Mouse (Mus musculus) limb, embryonic 10.5 days (tissue): ENCODE data around the gene Slc19a1. TPM values are rescaled to one million over a fixed set of nuclear protein-coding genes. Genes with fewer than 3 reads are reported as not detected.

Experiments used
- DNase-seq: peaks from one replicate; pipeline ENCODE4 v3.0.0-alpha.2; 2017; ENCODE audit warnings: low spot score
- H3K27ac ChIP-seq: fragments of 300-500 bp; sonication (generic); 2 replicates; pipeline ENCODE4 v1.5.1; 2016; ENCODE audit warnings: mild to moderate bottlenecking
- H3K27me3 ChIP-seq: fragments of 300-500 bp; sonication (generic); 2 replicates; pipeline ENCODE4 v1.6.1; 2016; ENCODE audit warnings: low read depth, mild to moderate bottlenecking; ENCODE audit not compliant: poor library complexity, severe bottlenecking
- H3K36me3 ChIP-seq: fragments of 300-500 bp; sonication (generic); 2 replicates; pipeline ENCODE4 v1.6.1; 2016; ENCODE audit warnings: mild to moderate bottlenecking, moderate library complexity
- H3K4me1 ChIP-seq: fragments of 300-500 bp; sonication (generic); 2 replicates; pipeline ENCODE4 v1.6.1; 2016
- H3K4me3 ChIP-seq: fragments of 300-500 bp; sonication (generic); 2 replicates; pipeline ENCODE4 v1.5.1; 2016; ENCODE audit warnings: mild to moderate bottlenecking, moderate library complexity
- H3K9me3 ChIP-seq: fragments of 300-500 bp; sonication (generic); replicated peaks from 2 replicates; pipeline ENCODE4 v1.6.1; 2016; ENCODE audit warnings: mild to moderate bottlenecking
- WGBS: fragments of 180-500 bp; shearing (Covaris S2); methylation state at CpG from one replicate; pipeline ENCODE4 v1.1.7; 2016; 5-methylcytosine and 5-hydroxymethylcytosine counted together
- polyA plus RNA-seq: library from polyadenylated mRNA; unstranded; fragments of >200 nt; fragmentation: Nextera tagmentation; extraction: Ambion mirVana; gene quantifications from 2 replicates; pipeline ENCODE4 v1.2.1, GENCODE M21; 2016

Gene Slc19a1
- polyA plus RNA-seq, 1 experiment from 2014 or later, result 42.4 TPM

- Histone ChIP-seq H3K27me3 (no peaks in the 10 kb centered on the region), H3K36me3 (no peaks in the 10 kb centered on the region), H3K9me3 (no peaks in the 10 kb centered on the region), H3K4me3 (peak overlapping the region; percentile 18), H3K27ac (0 out of 2 replicates have a peak overlapping the region, but pooled peaks have one; percentile 21), H3K4me1 (peaks cover 4% of the 10 kb centered on the region; the same call in 1 of the 2 replicates)
- 34% methylated on average over 17 of the region's 17 CpGs for WGBS
- peak; percentile 88 for DNase-seq
Observed at GRCm38 (mm10) chr10:77021399-77022052, 10.5 kb upstream of the Slc19a1 start.

- WGBS, result 88% methylated on average over 13 of the region's 13 CpGs
- no peaks in the 10 kb centered on the region for H3K36me3 ChIP-seq
- H3K9me3 ChIP-seq, result no peaks in the 10 kb centered on the region
- no peak for DNase-seq
- H3K27me3 ChIP-seq, result no peaks in the 10 kb centered on the region
- no peak overlapping the region for H3K27ac ChIP-seq
- H3K4me3 ChIP-seq, result no peak overlapping the region
- H3K4me1 ChIP-seq, result peaks cover 4% of the 10 kb centered on the region; the same call in 1 of the 2 replicates
Observed at GRCm38 (mm10) chr10:77022301-77023130, 9.5 kb upstream of the Slc19a1 start.

DNA sequence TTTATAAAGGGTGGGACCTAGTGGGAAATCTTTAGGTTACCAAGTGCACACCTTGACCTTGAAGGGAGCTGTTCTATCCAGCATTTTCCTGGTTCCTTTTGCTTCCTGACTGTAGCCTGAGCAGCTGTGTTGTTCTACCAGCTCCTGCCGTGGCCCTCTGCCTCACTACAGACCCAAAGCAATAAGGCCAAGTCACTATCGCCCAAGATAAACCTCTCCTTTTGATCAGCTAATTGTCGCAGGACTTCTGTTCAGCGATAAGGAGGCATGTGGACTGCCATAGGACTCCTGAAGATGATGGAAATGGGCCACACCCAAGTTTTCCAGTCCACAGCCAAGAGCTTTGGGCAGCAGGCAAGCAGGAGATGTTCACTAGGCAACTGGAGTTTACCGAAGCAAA is 7.8 kb upstream of the Slc19a1 start:
- H3K27me3 ChIP-seq, result no peaks in the 10 kb centered on the region

DNA sequence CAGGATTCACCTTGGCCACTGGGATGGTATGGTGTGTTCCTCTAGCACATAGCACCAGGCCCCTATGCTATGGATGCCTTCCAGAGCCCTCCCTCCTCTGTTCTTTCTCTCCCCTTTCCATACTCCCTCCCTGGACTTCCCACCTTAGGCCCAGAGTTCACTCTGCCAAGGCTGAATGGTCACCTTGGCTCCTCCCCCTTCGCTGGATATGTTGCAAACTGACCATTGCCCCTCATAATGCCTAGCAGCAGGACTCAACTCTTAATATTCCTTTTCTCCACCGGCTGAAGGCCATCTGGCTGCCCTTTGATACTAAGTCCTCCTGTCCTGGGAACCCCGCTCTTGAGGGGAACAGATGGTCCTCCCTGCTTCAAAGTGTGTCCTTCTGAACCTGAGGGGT is 5.1 kb upstream of the Slc19a1 start:
- Histone ChIP-seq H3K27me3 (peaks cover 11% of the 10 kb centered on the region), H3K4me1 (peaks cover 2% of the 10 kb centered on the region), H3K4me3 (no peak overlapping the region), H3K9me3 (no peaks in the 10 kb centered on the region), H3K36me3 (no peaks in the 10 kb centered on the region), H3K27ac (no peak overlapping the region)
- 70% methylated on average over 3 of the region's 3 CpGs for WGBS
- no peak for DNase-seq

More for the DNA sequence above, 7.8 kb upstream of the Slc19a1 start:
- Histone ChIP-seq H3K9me3 (no peaks in the 10 kb centered on the region), H3K36me3 (no peaks in the 10 kb centered on the region), H3K4me1 (peaks cover 4% of the 10 kb centered on the region; the same call in 1 of the 2 replicates), H3K4me3 (no peak overlapping the region), H3K27ac (no peak overlapping the region)
- 83% methylated on average over 5 of the region's 5 CpGs for WGBS
- no peak for DNase-seq

- H3K9me3 ChIP-seq, result no peaks in the 10 kb centered on the region
- H3K27ac ChIP-seq, result no peak overlapping the region
- no peak for DNase-seq
- no peak overlapping the region for H3K4me3 ChIP-seq
- peaks cover 13% of the 10 kb centered on the region for H3K4me1 ChIP-seq
- 77% methylated on average over 6 of the region's 6 CpGs for WGBS
- H3K36me3 ChIP-seq, result no peaks in the 10 kb centered on the region
- peaks cover 13% of the 10 kb centered on the region for H3K27me3 ChIP-seq
Observed at GRCm38 (mm10) chr10:77028782-77029296, 3.2 kb upstream of the Slc19a1 start.

DNA sequence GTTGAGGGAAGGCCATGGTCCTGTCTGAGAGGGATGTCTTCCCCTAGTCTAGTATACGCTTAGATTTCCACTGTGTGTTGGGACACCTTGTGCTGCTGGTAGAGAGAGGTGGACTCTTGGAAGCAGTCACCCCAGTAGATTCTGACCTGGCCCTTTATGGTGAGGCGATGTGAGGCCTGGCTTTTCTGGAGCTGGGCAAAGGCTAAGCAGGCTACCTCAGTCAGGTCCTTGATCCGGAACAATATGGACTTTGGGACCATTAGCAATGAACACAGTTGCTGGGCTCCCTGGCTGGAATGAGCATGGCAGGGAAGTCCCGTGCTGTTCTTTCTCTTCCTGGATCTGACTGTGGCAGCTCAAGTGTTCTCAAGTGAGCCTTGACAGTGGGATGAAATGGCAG is 2.3 kb upstream of the Slc19a1 start:
- WGBS, result 91% methylated on average over 4 of the region's 4 CpGs
- Histone ChIP-seq H3K36me3 (no peaks in the 10 kb centered on the region), H3K9me3 (no peaks in the 10 kb centered on the region), H3K27me3 (peaks cover 13% of the 10 kb centered on the region), H3K27ac (no peak overlapping the region), H3K4me3 (no peak overlapping the region), H3K4me1 (peaks cover 23% of the 10 kb centered on the region)
- no peak for DNase-seq

GRCm38 (mm10) chr10:77030666-77031065 is 1.4 kb upstream of the Slc19a1 start:
- no peak overlapping the region for H3K27ac ChIP-seq
- H3K36me3 ChIP-seq, result no peaks in the 10 kb centered on the region
- peaks cover 29% of the 10 kb centered on the region for H3K4me1 ChIP-seq
- peaks cover 13% of the 10 kb centered on the region for H3K27me3 ChIP-seq
- no peak overlapping the region for H3K4me3 ChIP-seq
- DNase-seq, result no peak
- WGBS, result 89% methylated on average over 5 of the region's 5 CpGs
- H3K9me3 ChIP-seq, result no peaks in the 10 kb centered on the region

DNA sequence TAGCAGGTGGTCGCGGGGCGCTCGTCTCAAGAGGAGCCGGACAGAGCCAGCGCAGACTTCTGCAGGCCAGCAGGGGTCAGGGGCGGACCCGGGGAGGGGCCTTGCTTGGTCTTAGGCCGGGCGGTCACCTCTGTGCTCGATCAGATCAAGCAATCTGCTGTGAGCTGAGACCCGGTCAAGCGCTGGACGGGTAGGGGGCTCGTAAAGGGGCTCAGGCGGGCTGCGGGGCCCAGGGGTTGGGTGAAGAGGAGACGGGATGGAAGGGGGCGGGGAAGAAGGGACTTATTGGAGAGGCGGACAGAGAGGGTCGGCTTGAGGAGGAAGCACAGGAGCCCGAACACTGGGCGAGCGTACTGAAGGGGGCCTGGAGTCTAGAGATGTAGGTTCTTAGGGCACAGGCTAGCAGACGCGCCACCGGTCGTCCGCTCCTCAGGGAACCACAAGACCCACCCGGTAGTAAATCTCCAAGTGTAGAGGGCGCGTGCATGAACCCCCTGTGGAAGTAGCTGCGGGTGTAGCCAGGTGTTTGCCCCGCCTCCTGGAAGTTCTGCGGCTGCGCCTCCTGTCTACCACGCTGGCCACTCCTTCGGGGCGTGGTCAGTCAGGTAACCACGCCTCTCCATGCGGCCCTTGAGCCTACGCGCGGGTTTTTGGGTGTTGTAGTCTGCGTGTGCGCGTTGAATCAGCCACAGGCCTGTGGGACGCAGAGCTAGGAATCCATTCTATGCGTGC is 716 bp downstream of the Slc19a1 start:
- WGBS, result under 1% methylated on average over 49 of the region's 49 CpGs

GRCm38 (mm10) chr10:77033323-77034025 is 1.4 kb downstream of the Slc19a1 start:
- H3K27ac ChIP-seq, result peak overlapping the region; percentile 90
- WGBS, result 1% methylated on average over 30 of the region's 30 CpGs
- H3K4me1 ChIP-seq, result peaks cover 35% of the 10 kb centered on the region
- peaks cover 24% of the 10 kb centered on the region for H3K36me3 ChIP-seq
- no peak for DNase-seq
- H3K27me3 ChIP-seq, result peaks cover 13% of the 10 kb centered on the region
- peak overlapping the region; percentile 80 for H3K4me3 ChIP-seq
- no peaks in the 10 kb centered on the region for H3K9me3 ChIP-seq

More for the DNA sequence above, 716 bp downstream of the Slc19a1 start:
- peaks cover 17% of the 10 kb centered on the region for H3K36me3 ChIP-seq
- peaks cover 35% of the 10 kb centered on the region for H3K4me1 ChIP-seq
- peak overlapping the region; percentile 90 for H3K27ac ChIP-seq
- peak; percentile 92 for DNase-seq
- peaks cover 13% of the 10 kb centered on the region for H3K27me3 ChIP-seq
- H3K4me3 ChIP-seq, result peak overlapping the region; percentile 80
- H3K9me3 ChIP-seq, result no peaks in the 10 kb centered on the region

DNA sequence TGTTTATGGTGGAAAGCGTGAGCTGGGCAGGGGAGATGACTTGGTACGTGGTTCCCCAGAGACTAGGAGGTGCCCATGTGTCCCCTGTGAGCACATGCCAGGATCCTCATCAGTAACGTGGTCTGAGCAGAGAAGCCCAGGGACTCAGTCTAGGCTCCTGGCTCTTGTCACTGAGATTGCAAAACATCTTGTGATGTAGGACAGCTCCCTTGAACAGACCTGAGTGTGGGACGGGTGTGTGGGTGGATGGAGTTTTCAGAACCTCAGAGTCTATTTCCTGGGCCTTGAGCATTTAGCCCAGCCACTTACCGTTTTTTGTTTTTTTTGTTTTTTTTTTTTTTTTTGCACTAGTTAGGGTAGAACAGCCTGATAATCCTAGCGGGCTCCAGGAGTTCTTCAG is 3.4 kb downstream of the Slc19a1 start:
- DNase-seq, result no peak
- Histone ChIP-seq H3K27ac (no peak overlapping the region), H3K27me3 (peaks cover 13% of the 10 kb centered on the region), H3K36me3 (peaks cover 45% of the 10 kb centered on the region), H3K4me3 (no peak overlapping the region), H3K4me1 (peaks cover 35% of the 10 kb centered on the region), H3K9me3 (no peaks in the 10 kb centered on the region)
- 87% methylated on average over 6 of the region's 6 CpGs for WGBS

DNA sequence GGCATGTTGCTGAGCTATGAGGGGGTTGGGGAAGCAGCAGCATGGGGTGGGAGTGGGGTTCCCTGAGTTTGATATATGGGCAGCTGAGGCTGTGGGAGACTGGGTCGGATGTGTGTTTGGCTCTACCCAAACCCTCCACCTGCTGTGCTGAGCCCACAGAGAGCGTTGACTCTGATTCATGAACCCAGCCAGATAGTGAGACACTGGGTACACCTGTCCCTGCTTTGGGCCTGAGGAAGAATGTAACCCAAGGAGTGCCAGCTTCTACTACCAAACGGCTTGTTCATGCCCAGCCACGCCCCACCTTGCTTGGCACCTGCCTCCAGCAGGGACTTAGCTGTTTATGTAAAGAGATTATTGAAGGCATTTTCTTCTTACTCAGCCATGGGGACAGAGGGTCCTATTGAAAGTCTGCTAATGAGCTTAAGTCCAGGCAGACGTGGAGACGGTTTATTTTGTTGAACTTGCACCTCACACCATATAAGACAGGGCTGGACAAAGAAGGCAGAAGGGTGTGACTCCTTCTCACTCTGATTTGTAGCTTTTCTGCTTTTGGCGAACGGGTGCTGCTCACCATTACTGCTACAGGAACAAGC is 6.6 kb downstream of the Slc19a1 start:
- no peak for DNase-seq
- peaks cover 23% of the 10 kb centered on the region for H3K4me1 ChIP-seq
- H3K4me3 ChIP-seq, result no peak overlapping the region
- H3K27ac ChIP-seq, result no peak overlapping the region
- WGBS, result 93% methylated on average over 8 of the region's 8 CpGs
- H3K27me3 ChIP-seq, result no peaks in the 10 kb centered on the region
- H3K36me3 ChIP-seq, result peaks cover 76% of the 10 kb centered on the region
- no peaks in the 10 kb centered on the region for H3K9me3 ChIP-seq

DNA sequence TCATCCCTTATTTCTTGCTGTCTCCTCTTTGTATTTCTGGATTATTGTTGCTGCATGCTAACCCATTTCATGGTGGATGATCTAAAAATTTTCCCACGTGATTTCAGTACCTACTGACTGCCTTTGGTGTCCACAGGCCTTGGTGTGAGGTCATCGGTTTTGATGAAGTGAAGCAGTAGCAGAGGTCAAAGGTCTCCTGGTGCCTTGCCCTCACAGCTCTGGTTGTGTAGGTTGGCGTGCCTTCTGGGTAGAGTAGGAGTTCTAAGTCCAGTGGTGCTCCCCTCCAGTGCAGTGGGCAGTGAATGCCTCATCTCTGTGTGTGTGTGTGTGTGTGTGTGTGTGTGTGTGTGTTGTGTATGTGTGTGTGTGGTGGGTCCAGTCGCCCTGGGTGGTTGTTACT is 16.2 kb downstream of the Slc19a1 start:
- WGBS, result 80% methylated on average over 4 of the region's 4 CpGs
- peaks cover 98% of the 10 kb centered on the region for H3K36me3 ChIP-seq

More for the DNA sequence above, 16.2 kb downstream of the Slc19a1 start:
- Histone ChIP-seq H3K9me3 (no peaks in the 10 kb centered on the region), H3K4me3 (no peak overlapping the region), H3K27me3 (no peaks in the 10 kb centered on the region), H3K27ac (no peak overlapping the region), H3K4me1 (no peaks in the 10 kb centered on the region)
- no peak for DNase-seq
